Mouse (Mus musculus): ENCODE measurements at regions not wholly inside any gene's neighbourhood (a gene's known extent, or its start where the extent isn't known, plus 50 kb on each side); places are given as distances from the start of the nearest gene placed in this dataset.
A peak's percentile ranks its signal among the peaks of the same experiment; 100 is the strongest.

- no peak for TF ChIP-seq MAFK (IDR thresholded peaks at IDR 0.05; ENCODE audit: insufficient read depth, low read depth, low read length)
- no peak overlapping the region for H3K27ac ChIP-seq (ENCODE audit: insufficient read depth, low read depth, low read length, poor library complexity, severe bottlenecking)
- H3K4me3 ChIP-seq (ENCODE audit: insufficient read depth in 1 of 2, low read depth in 1 of 2, low read length in 2 of 2, poor library complexity in 1 of 2, severe bottlenecking in 1 of 2), result no peak overlapping the region
- no peaks in the 10 kb centered on the region for H3K9me3 ChIP-seq (ENCODE audit: control insufficient read depth, insufficient read depth, low read depth, low read length)
- in situ Hi-C loops (cut with MboI; ENCODE audit: low sequenced_read_pairs in 2 of 2, unreplicated experiment in 2 of 2), result no loop called here
- no peak for DNase-seq (ENCODE audit: low read depth, low spot score)
- no peaks in the 10 kb centered on the region for H3K4me1 ChIP-seq (ENCODE audit: control insufficient read depth in 2 of 2, insufficient read depth in 2 of 2, low read length in 2 of 2, poor library complexity in 1 of 2)
- no peaks in the 10 kb centered on the region for H3K36me3 ChIP-seq (ENCODE audit: control insufficient read depth, insufficient read depth, low read length, poor library complexity, severe bottlenecking)
- no peak overlapping the region for H3K9ac ChIP-seq (ENCODE audit: insufficient read depth, low read depth, low read length, poor library complexity, severe bottlenecking)
Observed at GRCm38 (mm10) chr11:7371835-7372234, 158.1 kb upstream of the Igfbp3 start.

DNA sequence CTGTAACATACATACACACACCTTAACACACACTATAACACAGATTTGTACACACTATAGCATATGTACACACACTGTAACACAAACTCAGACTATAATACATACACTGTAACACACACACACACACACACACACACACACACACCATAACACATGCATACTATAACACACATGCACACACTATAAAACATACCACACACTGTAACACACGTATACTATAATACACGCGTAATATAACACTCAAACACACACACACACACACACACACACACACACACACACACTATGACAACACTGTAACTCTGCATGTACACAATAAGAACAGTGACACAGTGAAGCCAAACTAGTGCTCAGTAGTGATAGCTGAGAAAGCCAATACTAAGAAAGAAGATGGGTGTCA lies 147.7 kb upstream of the Igfbp3 start:
- in situ Hi-C loops (cut with MboI; ENCODE audit: low sequenced_read_pairs in 2 of 2, unreplicated experiment in 2 of 2), result no loop called here

GRCm38 (mm10) chr11:7348601-7349000 lies 134.9 kb upstream of the Igfbp3 start:
- in situ Hi-C loops (cut with MboI; ENCODE audit: low sequenced_read_pairs in 2 of 2, unreplicated experiment in 2 of 2), result no loop called here
- Histone ChIP-seq H3K36me3 (ENCODE audit: control insufficient read depth, insufficient read depth, low read length, poor library complexity, severe bottlenecking) (no peaks in the 10 kb centered on the region), H3K4me1 (ENCODE audit: control insufficient read depth in 2 of 2, insufficient read depth in 2 of 2, low read length in 2 of 2, poor library complexity in 1 of 2) (no peaks in the 10 kb centered on the region), H3K9ac (ENCODE audit: insufficient read depth, low read depth, low read length, poor library complexity, severe bottlenecking) (no peak overlapping the region), H3K9me3 (ENCODE audit: control insufficient read depth, insufficient read depth, low read depth, low read length) (no peaks in the 10 kb centered on the region), H3K27ac (ENCODE audit: insufficient read depth, low read depth, low read length, poor library complexity, severe bottlenecking) (no peak overlapping the region), H3K4me3 (ENCODE audit: insufficient read depth in 1 of 2, low read depth in 1 of 2, low read length in 2 of 2, poor library complexity in 1 of 2, severe bottlenecking in 1 of 2) (no peak overlapping the region)
- TF ChIP-seq MAFK (IDR thresholded peaks at IDR 0.05; ENCODE audit: insufficient read depth, low read depth, low read length) (no peak), CHD2 (IDR thresholded peaks at IDR 0.05; ENCODE audit: low read depth, low read length) (no peak), ZC3H11A (IDR thresholded peaks at IDR 0.05; ENCODE audit: borderline replicate concordance, low read depth, low read length) (no peak), HCFC1 (IDR thresholded peaks at IDR 0.05; ENCODE audit: borderline replicate concordance, insufficient read depth, low read length) (no peak), ZNF384 (IDR thresholded peaks at IDR 0.05; ENCODE audit: low read depth, low read length) (no peak)
- DNase-seq (ENCODE audit: low read depth, low spot score), result no peak

More for the DNA sequence above, 147.7 kb upstream of the Igfbp3 start:
- no peak for DNase-seq (ENCODE audit: low read depth, low spot score)
- no peak for TF ChIP-seq ZNF384 (IDR thresholded peaks at IDR 0.05; ENCODE audit: low read depth, low read length)
- no peak for TF ChIP-seq MAFK (IDR thresholded peaks at IDR 0.05; ENCODE audit: insufficient read depth, low read depth, low read length)
- no peak for TF ChIP-seq CHD2 (IDR thresholded peaks at IDR 0.05; ENCODE audit: low read depth, low read length)
- TF ChIP-seq ZC3H11A (IDR thresholded peaks at IDR 0.05; ENCODE audit: borderline replicate concordance, low read depth, low read length), result no peak
- no peak for TF ChIP-seq HCFC1 (IDR thresholded peaks at IDR 0.05; ENCODE audit: borderline replicate concordance, insufficient read depth, low read length)
- H3K4me1 ChIP-seq (ENCODE audit: control insufficient read depth in 2 of 2, insufficient read depth in 2 of 2, low read length in 2 of 2, poor library complexity in 1 of 2), result no peaks in the 10 kb centered on the region
- H3K4me3 ChIP-seq (ENCODE audit: insufficient read depth in 1 of 2, low read depth in 1 of 2, low read length in 2 of 2, poor library complexity in 1 of 2, severe bottlenecking in 1 of 2), result no peak overlapping the region
- H3K36me3 ChIP-seq (ENCODE audit: control insufficient read depth, insufficient read depth, low read length, poor library complexity, severe bottlenecking), result no peaks in the 10 kb centered on the region
- no peak overlapping the region for H3K9ac ChIP-seq (ENCODE audit: insufficient read depth, low read depth, low read length, poor library complexity, severe bottlenecking)
- H3K27ac ChIP-seq (ENCODE audit: insufficient read depth, low read depth, low read length, poor library complexity, severe bottlenecking), result no peak overlapping the region
- H3K9me3 ChIP-seq (ENCODE audit: control insufficient read depth, insufficient read depth, low read depth, low read length), result no peaks in the 10 kb centered on the region

DNA sequence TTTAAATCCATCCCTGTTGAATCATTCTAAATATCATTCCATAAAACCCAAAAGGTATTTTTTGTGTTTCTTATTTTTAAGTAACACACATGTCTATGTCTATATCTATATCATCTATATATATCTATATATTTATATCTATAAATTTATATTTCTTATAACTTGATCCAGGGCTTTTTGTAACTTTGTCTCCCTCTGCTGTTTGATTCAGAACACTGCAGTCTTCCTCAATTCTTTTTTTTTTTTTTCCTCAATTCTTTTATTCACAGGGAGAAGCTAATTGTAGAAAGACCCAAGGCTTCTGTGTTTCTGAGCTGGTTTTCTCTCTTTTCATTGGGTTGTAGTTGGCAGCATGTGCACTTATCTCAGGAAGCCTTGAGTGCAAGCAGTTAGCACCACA lies 124.1 kb upstream of the Igfbp3 start:
- no peaks in the 10 kb centered on the region for H3K4me1 ChIP-seq (ENCODE audit: control insufficient read depth in 2 of 2, insufficient read depth in 2 of 2, low read length in 2 of 2, poor library complexity in 1 of 2)
- DNase-seq (ENCODE audit: low read depth, low spot score), result no peak
- no peak overlapping the region for H3K27ac ChIP-seq (ENCODE audit: insufficient read depth, low read depth, low read length, poor library complexity, severe bottlenecking)
- in situ Hi-C loops (cut with MboI; ENCODE audit: low sequenced_read_pairs in 2 of 2, unreplicated experiment in 2 of 2), result no loop called here
- TF ChIP-seq MAFK (IDR thresholded peaks at IDR 0.05; ENCODE audit: insufficient read depth, low read depth, low read length), result no peak
- TF ChIP-seq HCFC1 (IDR thresholded peaks at IDR 0.05; ENCODE audit: borderline replicate concordance, insufficient read depth, low read length), result no peak
- no peak for TF ChIP-seq ZC3H11A (IDR thresholded peaks at IDR 0.05; ENCODE audit: borderline replicate concordance, low read depth, low read length)
- no peak for TF ChIP-seq CHD2 (IDR thresholded peaks at IDR 0.05; ENCODE audit: low read depth, low read length)
- TF ChIP-seq ZNF384 (IDR thresholded peaks at IDR 0.05; ENCODE audit: low read depth, low read length), result peak; percentile 90
- 0 out of 2 replicates have a peak, but pooled peaks cover 2% of the 10 kb centered on the region for H3K9me3 ChIP-seq (ENCODE audit: control insufficient read depth, insufficient read depth, low read depth, low read length)
- no peak overlapping the region for H3K9ac ChIP-seq (ENCODE audit: insufficient read depth, low read depth, low read length, poor library complexity, severe bottlenecking)
- H3K4me3 ChIP-seq (ENCODE audit: insufficient read depth in 1 of 2, low read depth in 1 of 2, low read length in 2 of 2, poor library complexity in 1 of 2, severe bottlenecking in 1 of 2), result no peak overlapping the region
- H3K36me3 ChIP-seq (ENCODE audit: control insufficient read depth, insufficient read depth, low read length, poor library complexity, severe bottlenecking), result no peaks in the 10 kb centered on the region

DNA sequence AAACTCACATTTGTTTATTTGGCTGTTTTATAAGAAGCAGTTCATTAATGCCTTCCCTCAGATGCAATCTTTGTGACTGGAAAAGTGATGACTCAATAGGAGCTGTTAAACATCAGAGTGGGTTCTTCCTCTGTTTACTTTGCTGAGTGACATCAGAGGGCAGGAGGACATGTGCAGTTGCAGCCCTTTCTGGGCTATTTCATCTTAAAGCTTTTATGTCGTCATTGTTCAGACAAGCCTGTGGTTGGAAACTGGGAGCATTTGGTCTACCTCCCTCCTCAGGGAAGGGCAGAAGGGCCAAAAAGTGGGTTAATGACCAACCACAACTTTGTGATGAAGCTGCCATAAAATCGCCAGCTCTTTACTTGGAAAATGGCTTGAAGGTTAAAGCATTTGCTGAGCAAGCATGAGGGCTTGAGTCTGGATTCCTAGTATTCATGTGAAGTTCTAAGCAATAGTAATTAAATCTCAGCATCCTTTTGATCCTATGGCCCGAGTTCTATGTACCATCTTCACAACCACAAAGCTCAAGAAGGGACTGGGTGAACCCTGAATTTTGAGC lies 103.8 kb upstream of the Igfbp3 start:
- H3K9me3 ChIP-seq (ENCODE audit: control insufficient read depth, insufficient read depth, low read depth, low read length), result no peaks in the 10 kb centered on the region
- H3K27ac ChIP-seq (ENCODE audit: insufficient read depth, low read depth, low read length, poor library complexity, severe bottlenecking), result no peak overlapping the region
- no peak overlapping the region for H3K4me3 ChIP-seq (ENCODE audit: insufficient read depth in 1 of 2, low read depth in 1 of 2, low read length in 2 of 2, poor library complexity in 1 of 2, severe bottlenecking in 1 of 2)
- TF ChIP-seq ZC3H11A (IDR thresholded peaks at IDR 0.05; ENCODE audit: borderline replicate concordance, low read depth, low read length) (no peak), CHD2 (IDR thresholded peaks at IDR 0.05; ENCODE audit: low read depth, low read length) (no peak), ZNF384 (IDR thresholded peaks at IDR 0.05; ENCODE audit: low read depth, low read length) (no peak), HCFC1 (IDR thresholded peaks at IDR 0.05; ENCODE audit: borderline replicate concordance, insufficient read depth, low read length) (no peak), MAFK (IDR thresholded peaks at IDR 0.05; ENCODE audit: insufficient read depth, low read depth, low read length) (no peak)
- no peak overlapping the region for H3K9ac ChIP-seq (ENCODE audit: insufficient read depth, low read depth, low read length, poor library complexity, severe bottlenecking)
- H3K4me1 ChIP-seq (ENCODE audit: control insufficient read depth in 2 of 2, insufficient read depth in 2 of 2, low read length in 2 of 2, poor library complexity in 1 of 2), result no peaks in the 10 kb centered on the region
- no peaks in the 10 kb centered on the region for H3K36me3 ChIP-seq (ENCODE audit: control insufficient read depth, insufficient read depth, low read length, poor library complexity, severe bottlenecking)
- DNase-seq (ENCODE audit: low read depth, low spot score), result no peak
- in situ Hi-C loops (cut with MboI; ENCODE audit: low sequenced_read_pairs in 2 of 2, unreplicated experiment in 2 of 2), result no loop called here
